Mouse (Mus musculus): ENCODE results near the gene Uhrf1.

The Uhrf1 gene

DNA sequence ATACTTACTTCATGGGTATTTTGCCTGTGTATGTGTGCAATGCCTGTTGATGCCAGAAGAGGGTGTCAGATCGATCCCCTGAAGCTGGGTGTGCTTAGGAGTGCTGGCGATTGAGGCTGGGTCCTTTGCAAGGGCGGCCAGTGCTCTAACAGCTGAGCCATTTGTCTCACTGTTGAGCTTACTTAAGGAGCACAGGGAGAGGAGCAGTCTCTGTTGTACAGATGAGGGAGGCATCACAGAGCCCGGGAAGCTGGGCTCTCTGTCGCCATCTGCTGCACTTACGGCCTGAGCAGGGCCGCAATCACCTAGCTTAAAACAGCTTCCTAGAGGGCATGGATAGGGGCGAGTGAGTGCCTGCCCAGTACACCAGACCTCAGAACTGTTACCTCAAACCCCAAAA lies 29.9 kb downstream of the Uhrf1 start:
- ChIA-PET CTCF (interaction anchor here (0.6 to 4.6 kb wide), 71 partner anchors 10 to 425 kb away, joined by 3 to 48 read pairs (median 4); partner anchors contain the start of genes Gm20219 (in 2 of the 4), Arrdc5 (in 1 of the 4), Fem1a (in 1 of the 4) and Lonp1 (in 1 of the 4)), POLR2A (interaction anchor here in 3 of 4 experiments (0.5 to 62.3 kb wide), 29 partner anchors 6 to 363 kb away, joined by 3 to 2404 read pairs (median 4); partner anchors contain the start of genes Kdm4b (in 2 of the 3), Uhrf1 (in 2 of the 3), Arrdc5 (in 1 of the 3) and Gm20219 (in 1 of the 3))

DNA sequence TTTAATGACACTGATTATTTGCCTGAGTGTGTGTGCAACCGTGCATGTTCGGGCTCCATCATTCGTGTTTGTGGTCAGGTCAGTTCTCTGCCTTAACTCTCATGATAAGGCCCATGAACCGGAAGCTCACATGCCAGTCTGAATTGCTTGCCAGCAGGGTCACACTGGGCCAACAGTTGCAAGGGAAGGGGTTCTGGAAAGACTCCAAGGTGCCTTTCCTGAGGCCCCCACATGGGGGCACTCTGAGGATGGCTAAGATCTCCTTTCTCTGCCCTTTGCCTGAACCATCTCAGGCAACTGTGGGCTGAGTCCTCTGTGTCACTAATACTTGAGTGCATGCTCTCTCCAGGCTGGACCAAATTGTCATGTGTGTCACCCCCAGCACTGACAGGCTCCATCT lies 34.1 kb downstream of the Uhrf1 start:
- ChIA-PET POLR2A (interaction anchor here in 3 of 4 experiments (0.7 to 62.3 kb wide), 6 partner anchors 8 to 248 kb away, joined by 3 to 2404 read pairs (median 4); partner anchors contain the start of genes Arrdc5 (in 1 of the 3), Kdm4b (in 1 of the 3), Plin3 (in 1 of the 3) and Safb (in 1 of the 3)), CTCF (interaction anchor here in 3 of 4 experiments (0.6 to 4.2 kb wide), 6 partner anchors 7 to 219 kb away, joined by 3 to 35 read pairs (median 5); no protein-coding TSS in a partner anchor)

DNA sequence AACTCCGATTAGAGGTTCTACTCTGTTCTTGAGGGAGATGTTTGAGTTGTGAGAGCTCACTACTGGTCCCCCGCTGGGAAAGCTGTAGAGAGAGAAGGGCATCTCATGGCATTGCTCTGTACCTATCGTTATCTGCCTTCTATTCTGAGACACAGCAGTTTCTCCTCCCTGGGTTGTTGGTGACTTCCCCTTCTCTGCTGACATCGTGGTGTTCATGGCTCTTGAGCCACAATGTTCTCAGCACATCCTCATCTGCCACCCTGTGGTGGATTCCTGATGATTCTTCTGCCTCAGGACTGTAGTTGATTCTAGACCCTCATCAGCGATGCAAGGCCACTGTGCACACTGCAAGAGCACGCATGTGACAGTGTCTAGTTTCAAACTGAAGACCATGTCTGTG lies 34.7 kb downstream of the Uhrf1 start:
- ChIA-PET POLR2A (interaction anchor here in 2 of 4 experiments (1.1 to 62.3 kb wide), 3 partner anchors 11 to 30 kb away, joined by 3 to 2404 read pairs (median 2404); partner anchors contain the start of genes Arrdc5 (in 1 of the 2), Kdm4b (in 1 of the 2), Plin3 (in 1 of the 2) and Uhrf1 (in 1 of the 2)), CTCF (interaction anchor here in 2 of 4 experiments (0.7 to 4.2 kb wide), 10 partner anchors 8 to 401 kb away, joined by 3 to 35 read pairs (median 5); partner anchors contain the start of gene Uhrf1 (in 1 of the 2))

DNA sequence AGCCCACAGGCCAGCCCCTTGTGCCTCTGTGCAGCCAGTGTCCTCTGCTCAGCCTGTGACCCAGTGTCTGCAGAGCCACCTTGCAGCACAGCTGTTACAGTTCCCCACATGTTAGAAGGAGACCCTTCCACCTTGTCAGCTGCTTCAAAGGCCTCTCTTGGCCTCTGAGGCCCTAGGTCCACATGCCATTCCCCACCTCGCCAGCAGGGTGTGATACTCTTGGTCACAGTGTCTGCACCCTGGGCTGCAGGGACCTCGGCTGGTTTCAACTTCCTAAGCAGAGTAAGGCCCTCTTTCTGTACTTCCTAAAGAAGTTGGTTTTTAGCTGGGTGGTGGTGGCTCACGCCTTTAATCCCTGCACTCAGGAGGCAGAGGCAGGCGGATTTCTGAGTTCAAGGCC lies 35.8 kb downstream of the Uhrf1 start:
- POLR2A ChIA-PET: interaction anchor here in 2 of 4 experiments (0.6 to 62.3 kb wide), 8 partner anchors 12 to 373 kb away, joined by 3 to 2404 read pairs (median 3); partner anchors contain the start of genes Kdm4b (in 2 of the 2), Arrdc5 (in 1 of the 2), Plin3 (in 1 of the 2) and Uhrf1 (in 1 of the 2)
- CTCF ChIA-PET: interaction anchor here in 3 of 4 experiments (0.6 to 4.2 kb wide), 19 partner anchors 9 to 382 kb away, joined by 3 to 35 read pairs (median 4); partner anchors contain the start of genes Kdm4b (in 1 of the 3) and Uhrf1 (in 1 of the 3)

DNA sequence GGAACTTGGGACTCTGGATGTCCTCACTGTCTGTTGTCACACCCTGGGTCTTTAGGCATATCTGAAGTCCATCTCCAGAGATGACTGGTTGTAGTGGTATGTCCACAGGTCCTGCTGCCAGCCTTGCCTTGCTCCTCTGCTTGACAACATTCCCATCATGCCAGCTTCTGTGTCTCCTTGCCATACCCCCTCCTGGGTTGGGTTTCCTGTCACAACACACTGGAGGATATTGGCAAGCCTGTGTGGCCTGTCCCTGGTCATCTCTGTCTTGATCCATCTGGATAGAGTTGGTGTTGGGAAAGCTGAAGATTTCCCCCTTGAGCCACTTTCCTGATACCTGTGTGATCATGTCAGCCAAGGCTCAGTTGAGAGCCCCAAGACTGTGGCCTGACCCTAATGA lies 37.6 kb downstream of the Uhrf1 start:
- POLR2A ChIA-PET: interaction anchor here in 2 of 4 experiments (0.9 to 62.3 kb wide), 4 partner anchors 8 to 33 kb away, joined by 3 to 2404 read pairs (median 3); partner anchors contain the start of genes Arrdc5 (in 1 of the 2), Kdm4b (in 1 of the 2), Plin3 (in 1 of the 2) and Uhrf1 (in 1 of the 2)
- CTCF ChIA-PET: interaction anchor here (0.6 to 7.2 kb wide), 10 partner anchors 8 to 301 kb away, joined by 3 to 42 read pairs (median 6); partner anchors contain the start of gene Chaf1a (in 1 of the 4)

DNA sequence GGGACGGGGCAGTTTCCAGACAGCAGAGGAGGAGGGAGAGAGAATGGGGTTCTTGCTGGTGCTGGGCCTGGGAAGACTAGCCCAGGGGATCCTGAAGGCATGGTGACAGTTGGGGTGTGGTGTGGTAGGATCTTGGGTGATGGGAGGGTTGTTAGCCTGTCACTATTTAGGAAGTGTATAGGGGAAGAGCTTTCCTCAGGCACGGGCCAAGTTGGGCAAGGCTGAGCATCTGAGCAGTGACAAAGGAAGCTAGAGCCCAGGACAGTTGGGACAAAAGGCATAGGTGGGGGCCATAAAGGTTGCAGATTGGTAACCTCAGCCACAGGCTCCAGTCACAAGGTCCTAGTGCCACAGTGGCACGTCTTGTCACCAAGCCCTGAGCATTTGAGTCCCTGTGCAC lies 40.3 kb downstream of the Uhrf1 start:
- ChIA-PET CTCF (interaction anchor here in 3 of 4 experiments (0.9 to 7.2 kb wide), 8 partner anchors 11 to 212 kb away, joined by 3 to 42 read pairs (median 4); no protein-coding TSS in a partner anchor), POLR2A (interaction anchor here in 3 of 4 experiments (0.7 to 62.3 kb wide), 11 partner anchors 10 to 283 kb away, joined by 3 to 2404 read pairs (median 4); partner anchors contain the start of genes Kdm4b (in 2 of the 3), Arrdc5 (in 1 of the 3), Lonp1 (in 1 of the 3) and Plin3 (in 1 of the 3))

DNA sequence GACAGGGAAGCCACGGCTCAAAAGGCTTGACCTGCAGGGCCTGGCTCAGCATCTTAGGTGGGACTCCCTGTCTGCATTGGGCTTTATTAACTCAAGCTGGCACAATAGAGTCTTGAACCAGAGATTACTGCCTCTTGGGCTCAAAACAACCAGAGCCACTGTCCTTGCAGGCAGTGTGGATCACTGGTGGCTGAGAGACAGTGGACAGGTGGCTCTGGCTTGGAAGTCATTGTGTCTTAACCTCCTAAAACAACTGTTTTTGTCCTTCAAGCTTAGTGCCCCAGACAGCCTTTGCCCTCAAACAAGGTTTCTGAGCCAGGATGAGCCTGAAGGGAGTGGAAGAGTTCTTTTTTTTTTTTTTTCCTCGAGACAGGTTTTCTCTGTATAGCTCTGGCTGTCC lies 42.2 kb downstream of the Uhrf1 start:
- POLR2A ChIA-PET: interaction anchor here in 3 of 4 experiments (0.7 to 62.3 kb wide), 6 partner anchors 8 to 127 kb away, joined by 4 to 2404 read pairs (median 6); partner anchors contain the start of genes Kdm4b (in 2 of the 3), Arrdc5 (in 1 of the 3), Plin3 (in 1 of the 3) and Uhrf1 (in 1 of the 3)
- CTCF ChIA-PET: interaction anchor here (0.6 to 7.2 kb wide), 10 partner anchors 8 to 546 kb away, joined by 3 to 42 read pairs (median 3); no protein-coding TSS in a partner anchor

DNA sequence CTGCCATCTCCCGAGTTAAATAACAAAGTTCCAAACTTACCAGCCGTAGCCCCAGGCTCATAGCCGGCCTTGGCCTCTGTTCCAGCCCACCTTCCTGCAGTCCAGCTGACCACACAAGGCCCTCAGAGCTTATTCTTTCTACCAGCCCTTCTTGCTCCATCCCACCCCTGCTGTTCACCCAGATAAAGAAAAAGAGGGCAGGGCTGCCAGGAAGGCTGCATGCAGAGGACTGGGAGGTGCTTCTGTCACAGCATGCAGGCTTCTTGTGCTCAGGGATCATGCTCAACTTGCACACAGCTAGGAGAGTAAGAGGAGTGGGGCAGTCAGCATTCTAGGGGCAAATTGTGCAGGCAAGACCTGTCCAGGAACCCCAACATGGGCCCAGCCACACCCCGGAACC lies 45.0 kb downstream of the Uhrf1 start:
- CTCF ChIA-PET: interaction anchor here in 2 of 4 experiments (0.6 to 4.1 kb wide), 5 partner anchors 9 to 389 kb away, joined by 3 to 35 read pairs (median 4); no protein-coding TSS in a partner anchor

DNA sequence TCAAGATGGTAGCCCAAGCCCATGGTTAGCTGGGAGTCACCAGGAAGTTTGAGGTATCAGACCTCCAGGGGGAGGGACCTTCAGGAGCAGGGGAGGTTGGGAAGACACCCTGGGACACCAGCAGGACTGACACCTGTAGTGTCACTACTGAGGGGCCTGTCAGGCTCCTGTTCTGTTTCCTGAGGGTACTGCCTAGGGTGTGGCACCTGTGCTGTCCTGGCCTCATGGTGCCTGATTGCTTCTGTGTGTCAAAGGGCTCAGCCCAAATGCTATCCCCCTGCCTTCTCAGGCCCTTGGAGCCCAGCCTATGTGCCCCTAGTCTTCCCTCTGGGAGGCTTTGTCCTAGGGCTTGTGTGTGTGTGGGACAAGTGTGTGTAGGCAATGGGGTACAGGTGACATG lies 45.5 kb downstream of the Uhrf1 start:
- ChIA-PET POLR2A (interaction anchor here in 3 of 4 experiments (0.7 to 62.3 kb wide), 4 partner anchors 8 to 41 kb away, joined by 3 to 2404 read pairs (median 4); partner anchors contain the start of genes Kdm4b (in 2 of the 3), Arrdc5 (in 1 of the 3), Plin3 (in 1 of the 3) and Uhrf1 (in 1 of the 3)), CTCF (interaction anchor here in 2 of 4 experiments (0.9 to 4.1 kb wide), 5 partner anchors 10 to 217 kb away, joined by 3 to 48 read pairs (median 19); no protein-coding TSS in a partner anchor)

More for the DNA sequence above, 45.0 kb downstream of the Uhrf1 start:
- POLR2A ChIA-PET: interaction anchor here in 3 of 4 experiments (0.7 to 62.3 kb wide), 5 partner anchors 8 to 57 kb away, joined by 3 to 2404 read pairs (median 3); partner anchors contain the start of genes Kdm4b (in 2 of the 3), Arrdc5 (in 1 of the 3), Plin3 (in 1 of the 3) and Uhrf1 (in 1 of the 3)

DNA sequence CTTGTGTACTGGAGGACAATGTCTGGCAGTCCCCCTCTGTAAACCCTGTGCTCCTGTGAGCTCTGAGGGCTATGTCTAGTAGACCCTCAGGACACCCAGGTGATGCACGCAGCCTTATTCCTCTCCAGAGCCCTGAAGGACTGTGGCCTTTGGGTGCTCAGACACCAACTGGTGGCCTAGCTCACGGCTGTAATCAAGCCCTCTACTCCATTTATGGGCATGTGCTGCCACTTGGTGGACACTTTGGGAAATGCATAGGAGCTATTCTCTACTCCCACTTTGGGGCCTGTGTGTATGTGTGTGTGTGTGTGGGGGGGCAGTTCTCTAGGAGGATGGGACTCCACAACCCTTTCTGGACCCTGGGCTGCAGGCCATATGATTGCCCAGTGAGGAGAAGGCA lies 47.6 kb downstream of the Uhrf1 start:
- POLR2A ChIA-PET: interaction anchor here (0.5 to 62.3 kb wide), 35 partner anchors 9 to 343 kb away, joined by 3 to 2404 read pairs (median 3); partner anchors contain the start of genes Kdm4b (in 4 of the 4), Plin3 (in 2 of the 4), Arrdc5 (in 1 of the 4) and Ranbp3 (in 1 of the 4)
- CTCF ChIA-PET: interaction anchor here (0.5 to 4.1 kb wide), 125 partner anchors 9 to 468 kb away, joined by 3 to 48 read pairs (median 5); partner anchors contain the start of genes Kdm4b (in 3 of the 4), Gm20219 (in 1 of the 4), Lonp1 (in 1 of the 4) and Plin3 (in 1 of the 4)

DNA sequence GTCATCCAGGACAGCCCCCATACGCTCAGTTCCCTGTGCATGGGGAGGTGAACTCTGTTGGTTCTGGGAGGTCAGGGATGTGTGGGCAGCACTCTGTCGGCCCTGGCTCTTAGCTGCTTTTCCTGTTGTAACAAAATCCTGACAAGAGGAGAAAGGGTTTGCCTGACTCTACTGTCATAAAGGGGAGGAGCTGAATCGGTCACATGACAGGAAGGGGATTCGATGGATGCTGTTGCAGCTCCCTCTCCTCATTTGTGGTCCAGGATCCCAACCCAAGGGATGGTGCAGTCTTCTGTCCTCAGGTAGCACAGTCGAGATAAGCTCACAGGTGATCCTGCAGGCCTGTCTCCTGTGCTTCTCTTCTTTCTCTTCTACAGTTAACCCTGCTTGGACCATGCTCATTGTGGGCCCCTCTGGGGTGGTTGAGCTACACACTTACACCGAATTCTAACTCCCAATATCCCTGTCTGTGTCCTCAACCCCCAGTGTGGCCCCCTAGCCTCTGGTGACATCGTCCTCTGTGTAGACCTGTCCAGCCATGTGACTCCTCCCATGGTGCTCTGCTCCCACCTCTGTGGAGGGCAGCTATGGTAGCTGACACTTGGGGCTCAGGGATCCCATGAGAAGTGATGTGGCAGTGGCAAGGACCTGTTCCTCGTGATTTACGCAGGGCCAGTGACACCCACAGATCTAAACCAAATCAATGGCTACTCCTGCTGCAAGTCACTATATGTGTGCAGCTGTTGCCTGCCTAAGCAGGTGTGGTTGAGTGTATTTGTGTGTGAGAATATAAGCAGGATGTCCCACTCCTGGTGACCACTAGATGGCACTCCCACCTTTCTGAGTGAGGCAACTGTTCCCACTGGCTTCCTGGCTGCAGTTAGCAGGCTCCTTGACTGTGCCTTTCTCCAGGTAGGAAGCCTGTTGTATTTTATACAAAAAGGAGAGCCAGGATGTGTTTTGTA lies 54.1 kb downstream of the Uhrf1 start:
- ChIA-PET POLR2A (interaction anchor here (0.6 to 62.3 kb wide), 21 partner anchors 11 to 330 kb away, joined by 3 to 2404 read pairs (median 3); partner anchors contain the start of genes Kdm4b (in 2 of the 4), Arrdc5 (in 1 of the 4), Gm20219 (in 1 of the 4) and Plin3 (in 1 of the 4)), CTCF (interaction anchor here (0.6 to 2.3 kb wide), 77 partner anchors 11 to 406 kb away, joined by 3 to 41 read pairs (median 4); partner anchors contain the start of genes Gm20219 (in 2 of the 4), Kdm4b (in 2 of the 4), Dpp9 (in 1 of the 4) and Plin5 (in 1 of the 4))

DNA sequence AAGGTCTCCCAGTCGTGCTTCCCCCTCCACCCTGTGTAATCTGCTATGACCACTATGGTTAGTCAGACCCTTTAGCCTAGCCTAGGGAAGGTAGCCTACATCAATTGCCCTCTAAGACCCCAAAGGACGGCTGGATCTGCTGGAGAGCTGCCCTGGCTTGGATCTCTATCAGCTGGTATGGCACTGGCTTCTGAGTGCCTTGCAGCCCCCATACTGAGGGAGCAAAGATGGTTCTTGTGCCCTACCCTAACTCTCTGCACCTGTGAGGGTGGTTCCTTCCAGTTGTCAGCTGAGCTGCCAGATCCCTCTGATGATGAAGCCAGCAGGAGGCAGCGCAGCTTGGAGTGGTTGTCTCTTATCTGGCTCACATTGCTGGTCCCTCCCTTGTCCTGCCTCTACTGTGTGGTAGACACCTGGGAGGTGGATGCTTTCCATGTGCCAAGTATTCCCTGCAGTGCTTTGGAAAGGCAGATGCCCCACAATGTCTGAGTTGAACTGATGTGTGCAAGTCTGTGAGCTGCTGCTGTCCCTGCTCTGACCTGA lies 56.1 kb downstream of the Uhrf1 start:
- ChIA-PET POLR2A (interaction anchor here in 3 of 4 experiments (0.7 to 2.4 kb wide), 7 partner anchors 8 to 257 kb away, joined by 3 to 12 read pairs (median 4); no protein-coding TSS in a partner anchor), CTCF (interaction anchor here in 3 of 4 experiments (0.6 to 3.2 kb wide), 11 partner anchors 8 to 199 kb away, joined by 3 to 17 read pairs (median 6); partner anchors contain the start of gene Gm20219 (in 1 of the 3))

DNA sequence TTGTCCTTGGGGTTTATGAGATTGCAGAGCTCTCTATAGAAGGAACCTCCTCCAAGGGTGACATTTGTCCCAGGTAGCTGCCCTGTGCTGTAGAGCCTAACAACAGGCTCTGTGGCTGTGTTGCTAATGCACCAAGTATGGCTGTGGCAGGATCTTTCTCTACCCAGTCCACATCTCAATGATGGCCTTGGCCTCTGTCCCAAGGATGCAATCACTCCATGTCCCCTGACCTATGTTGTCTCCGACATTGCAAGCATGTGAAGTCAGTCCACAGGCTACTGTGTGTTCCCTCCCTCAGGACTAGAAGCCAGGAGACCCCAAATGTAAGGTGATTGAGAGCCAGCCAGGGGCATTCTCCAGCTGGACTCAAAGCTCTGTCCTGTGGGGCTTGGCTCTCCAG lies 56.7 kb downstream of the Uhrf1 start:
- CTCF ChIA-PET: interaction anchor here in 3 of 4 experiments (0.6 to 3.2 kb wide), 16 partner anchors 9 to 199 kb away, joined by 3 to 17 read pairs (median 6); partner anchors contain the start of gene Gm20219 (in 1 of the 3)
- POLR2A ChIA-PET: interaction anchor here in 3 of 4 experiments (0.6 to 2.4 kb wide), 10 partner anchors 8 to 288 kb away, joined by 3 to 12 read pairs (median 4); no protein-coding TSS in a partner anchor

DNA sequence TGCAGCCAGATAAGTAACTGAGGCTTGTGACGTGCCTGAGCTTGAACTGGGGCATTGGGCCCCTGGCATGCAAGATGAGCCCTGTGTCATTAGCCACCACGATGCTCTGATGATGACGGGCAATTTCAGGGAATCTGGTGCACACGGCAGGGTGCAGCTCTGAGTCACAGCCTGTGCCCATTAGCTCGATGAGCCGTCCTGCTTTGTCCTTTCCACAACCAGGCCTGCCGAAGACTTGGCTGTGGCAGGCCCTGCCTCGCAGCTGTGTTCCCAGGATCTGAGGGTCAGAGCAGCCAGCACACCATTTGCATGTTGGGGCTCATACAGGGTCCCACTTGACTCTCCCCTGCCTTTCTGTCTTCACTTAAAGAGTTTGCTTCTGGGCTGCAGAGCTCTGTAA lies 57.3 kb downstream of the Uhrf1 start:
- CTCF ChIA-PET: interaction anchor here (0.6 to 3.2 kb wide), 13 partner anchors 9 to 198 kb away, joined by 3 to 17 read pairs (median 6); partner anchors contain the start of gene Gm20219 (in 2 of the 4)
- POLR2A ChIA-PET: interaction anchor here in 3 of 4 experiments (0.6 to 2.4 kb wide), 12 partner anchors 9 to 630 kb away, joined by 3 to 12 read pairs (median 4); partner anchors contain the start of gene Clpp (in 1 of the 3)

DNA sequence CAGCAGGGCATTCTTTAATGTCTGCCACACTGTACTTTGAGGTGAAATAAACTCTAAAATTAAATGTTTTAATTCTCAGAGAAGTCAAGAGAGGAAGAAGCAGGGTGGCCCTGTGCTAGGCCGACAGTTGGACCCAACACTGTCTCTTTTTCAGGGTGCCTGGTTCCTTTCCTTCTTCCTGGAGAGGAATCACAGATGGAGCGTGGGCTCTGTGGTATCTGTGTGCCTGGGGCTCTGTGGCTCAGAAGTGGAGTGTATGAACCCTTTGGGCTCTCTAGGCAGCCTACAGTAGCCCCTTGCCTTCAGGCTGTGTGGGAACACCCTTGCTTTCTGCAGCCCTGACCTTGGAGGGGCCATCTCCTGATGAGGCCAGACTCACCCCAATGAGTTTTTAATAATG lies 58.4 kb downstream of the Uhrf1 start:
- CTCF ChIA-PET: interaction anchor here (0.5 to 1.9 kb wide), 5 partner anchors 10 to 193 kb away, joined by 3 to 6 read pairs (median 6); partner anchors contain the start of gene Gm20219 (in 1 of the 4)
- POLR2A ChIA-PET: interaction anchor here in 1 of 4 experiments (1.5 kb wide), 1 partner anchor 7 kb away, joined by 6 read pairs; no protein-coding TSS in a partner anchor
